Mouse (Mus musculus) liver, embryonic 15.5 days (tissue): Measurements from ENCODE around the gene Vat1. TPM values are rescaled to one million over a fixed set of nuclear protein-coding genes. Genes with fewer than 3 reads are reported as not detected.
"Not testable (repeated sequence)": the region's sequence is repeated elsewhere in the genome, so short reads cannot be mapped to it uniquely, and the experiment has no call there.

Experiments
- ATAC-seq: fragments of 200-750 bp; cut with Nextera tagmentation; 2 replicates; pipeline ENCODE4 v1.8.0; 2017; ENCODE audit warnings: moderate number of reproducible peaks, mild to moderate bottlenecking, moderate library complexity; ENCODE audit not compliant: insufficient read depth
- H3K27ac ChIP-seq: fragments of 300-500 bp; sonication (generic); replicated peaks from 2 replicates; pipeline ENCODE4 v1.5.1; 2015; ENCODE audit warnings: mild to moderate bottlenecking, inconsistent platforms
- H3K27me3 ChIP-seq: fragments of 300-500 bp; sonication (generic); 2 replicates; pipeline ENCODE4 v1.6.1; 2015; ENCODE audit warnings: mild to moderate bottlenecking, inconsistent platforms
- H3K36me3 ChIP-seq: fragments of 300-500 bp; sonication (generic); replicated peaks from 2 replicates; pipeline ENCODE4 v1.6.1; 2015; ENCODE audit warnings: moderate library complexity, mild to moderate bottlenecking, inconsistent platforms
- H3K4me1 ChIP-seq: fragments of 300-500 bp; sonication (generic); replicated peaks from 2 replicates; pipeline ENCODE4 v1.6.1; 2015; ENCODE audit warnings: inconsistent platforms
- H3K4me2 ChIP-seq: fragments of 300-500 bp; sonication (generic); 2 replicates; pipeline ENCODE4 v1.6.1; 2015; ENCODE audit warnings: moderate library complexity, mild to moderate bottlenecking, inconsistent platforms
- H3K4me3 ChIP-seq: fragments of 300-500 bp; sonication (generic); replicated peaks from 2 replicates; pipeline ENCODE4 v1.5.1; 2015; ENCODE audit warnings: mild to moderate bottlenecking, inconsistent platforms
- H3K9ac ChIP-seq: fragments of 300-500 bp; sonication (generic); 2 replicates; pipeline ENCODE4 v1.6.1; 2015; ENCODE audit warnings: moderate library complexity, mild to moderate bottlenecking, inconsistent platforms
- H3K9me3 ChIP-seq: fragments of 300-500 bp; sonication (generic); replicated peaks from 2 replicates; pipeline ENCODE4 v1.6.1; 2016; ENCODE audit warnings: inconsistent platforms
- WGBS: fragments of 180-500 bp; shearing (Covaris S2); methylation state at CpG from one replicate; pipeline ENCODE4 v1.1.7; 2015; ENCODE audit warnings: mixed read lengths; ENCODE audit not compliant: insufficient replicate concordance; 5-methylcytosine and 5-hydroxymethylcytosine counted together
- polyA plus RNA-seq: library from polyadenylated mRNA; unstranded; fragments of >200 nt; fragmentation: Nextera tagmentation; extraction: Ambion mirVana; gene quantifications from 2 replicates; pipeline ENCODE4 v1.2.1, GENCODE M21; 2015

Gene Vat1
- polyA plus RNA-seq, 1 experiment from 2014 or later = 10.0 TPM

DNA sequence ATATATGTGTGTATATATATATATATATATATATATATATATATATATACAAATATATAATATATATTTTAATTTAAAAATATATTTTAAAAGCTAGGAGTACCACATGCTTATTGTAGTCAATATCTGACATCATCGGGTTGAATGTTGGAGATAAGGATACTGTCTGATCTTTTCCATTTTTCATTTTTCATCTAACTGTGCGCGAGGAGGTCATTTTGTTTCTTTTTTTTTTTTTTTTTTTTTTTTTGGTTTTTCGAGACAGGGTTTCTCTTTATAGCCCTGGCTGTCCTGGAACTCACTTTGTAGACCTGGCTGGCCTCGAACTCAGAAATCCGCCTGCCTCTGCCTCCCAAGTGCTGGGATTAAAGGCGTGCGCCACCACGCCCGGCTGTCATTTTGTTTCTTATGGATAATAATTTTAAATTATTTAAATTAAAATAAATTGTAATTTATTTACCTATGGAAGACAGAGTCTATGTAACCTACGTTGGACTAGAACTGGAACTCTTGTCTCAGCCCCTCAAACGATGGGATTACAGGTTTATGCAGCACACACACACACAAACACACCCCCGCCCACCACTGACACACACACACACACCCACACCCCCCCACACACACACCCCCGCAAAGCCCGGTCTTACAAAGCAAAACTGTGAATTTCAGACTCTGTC, 24.4 kb downstream of the Vat1 start:
- not testable (repeated sequence) for H3K27me3 ChIP-seq, H3K9me3 ChIP-seq, ATAC-seq
- Histone ChIP-seq H3K9ac (peak overlapping the region; percentile 48; the same call in 1 of the 2 replicates), H3K4me2 (peak overlapping the region; percentile 80), H3K4me3 (peak overlapping the region; percentile 81), H3K36me3 (peaks cover 33% of the 10 kb centered on the region), H3K4me1 (peaks cover 25% of the 10 kb centered on the region), H3K27ac (peak overlapping the region; percentile 83)
- WGBS = 19% methylated on average over 15 of the region's 15 CpGs

- H3K4me3 ChIP-seq, H3K9me3 ChIP-seq, H3K9ac ChIP-seq, H3K27ac ChIP-seq, H3K27me3 ChIP-seq, H3K4me2 ChIP-seq, ATAC-seq: not testable (repeated sequence)
- Histone ChIP-seq H3K4me1 (peaks cover 11% of the 10 kb centered on the region), H3K36me3 (peaks cover 23% of the 10 kb centered on the region)
- 49% methylated on average over 3 of the region's 3 CpGs for WGBS
Observed at GRCm38 (mm10) chr11:101438006-101438405, 28.0 kb downstream of the Vat1 start.

DNA sequence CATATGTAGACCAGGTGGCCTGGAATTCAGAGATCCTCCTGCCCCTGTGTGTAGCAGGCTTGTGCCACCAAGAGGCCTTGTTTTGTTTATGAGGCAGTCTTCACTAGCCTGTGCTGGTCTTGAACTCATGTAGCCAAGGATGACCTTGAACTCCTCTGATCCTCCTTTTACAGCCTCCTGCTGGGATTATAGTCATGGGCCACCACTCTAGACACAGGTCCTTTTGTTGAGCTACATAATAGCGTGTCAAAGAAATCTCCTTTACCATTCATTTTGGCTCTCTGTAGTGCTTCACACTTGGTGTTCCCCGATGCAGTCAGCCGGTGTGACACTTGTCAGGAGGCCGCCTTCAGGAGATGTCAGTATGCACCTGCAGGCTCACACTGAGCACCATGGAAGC, 29.1 kb downstream of the Vat1 start:
- no peak for ATAC-seq

GRCm38 (mm10) chr11:101435831-101436230, 30.2 kb downstream of the Vat1 start:
- Histone ChIP-seq H3K27ac (no peak overlapping the region), H3K27me3 (no peaks in the 10 kb centered on the region), H3K4me3 (no peak overlapping the region), H3K36me3 (peaks cover 40% of the 10 kb centered on the region), H3K9ac (no peak overlapping the region), H3K4me1 (0 out of 2 replicates have a peak, but pooled peaks cover 8% of the 10 kb centered on the region), H3K4me2 (no peak overlapping the region), H3K9me3 (no peaks in the 10 kb centered on the region)
- no peak for ATAC-seq
- WGBS = 27% methylated on average over 4 of the region's 4 CpGs

More for the DNA sequence above, 29.1 kb downstream of the Vat1 start:
- Histone ChIP-seq H3K36me3 (peaks cover 29% of the 10 kb centered on the region), H3K4me1 (0 out of 2 replicates have a peak, but pooled peaks cover 8% of the 10 kb centered on the region), H3K27me3 (no peaks in the 10 kb centered on the region), H3K4me3 (no peak overlapping the region), H3K9me3 (no peaks in the 10 kb centered on the region), H3K4me2 (no peak overlapping the region), H3K27ac (no peak overlapping the region), H3K9ac (no peak overlapping the region)
- WGBS = 81% methylated on average over 4 of the region's 4 CpGs

GRCm38 (mm10) chr11:101433396-101433795, 32.6 kb downstream of the Vat1 start:
- H3K27me3 ChIP-seq = no peaks in the 10 kb centered on the region
- no peak for ATAC-seq
- no peak overlapping the region for H3K4me3 ChIP-seq
- H3K9ac ChIP-seq = no peak overlapping the region
- H3K36me3 ChIP-seq = peaks cover 57% of the 10 kb centered on the region
- H3K27ac ChIP-seq = no peak overlapping the region
- H3K9me3 ChIP-seq = no peaks in the 10 kb centered on the region
- 84% methylated on average over 13 of the region's 13 CpGs for WGBS
- H3K4me1 ChIP-seq = 0 out of 2 replicates have a peak, but pooled peaks cover 8% of the 10 kb centered on the region
- H3K4me2 ChIP-seq = no peak overlapping the region

GRCm38 (mm10) chr11:101431327-101431726, 34.7 kb downstream of the Vat1 start:
- no peak for ATAC-seq
- WGBS = 79% methylated on average over 9 of the region's 9 CpGs
- no peak overlapping the region for H3K9ac ChIP-seq
- H3K36me3 ChIP-seq = peaks cover 57% of the 10 kb centered on the region
- H3K27me3 ChIP-seq = no peaks in the 10 kb centered on the region
- H3K4me2 ChIP-seq = no peak overlapping the region
- H3K4me1 ChIP-seq = peaks cover 16% of the 10 kb centered on the region
- no peak overlapping the region for H3K27ac ChIP-seq
- no peak overlapping the region for H3K4me3 ChIP-seq
- no peaks in the 10 kb centered on the region for H3K9me3 ChIP-seq

DNA sequence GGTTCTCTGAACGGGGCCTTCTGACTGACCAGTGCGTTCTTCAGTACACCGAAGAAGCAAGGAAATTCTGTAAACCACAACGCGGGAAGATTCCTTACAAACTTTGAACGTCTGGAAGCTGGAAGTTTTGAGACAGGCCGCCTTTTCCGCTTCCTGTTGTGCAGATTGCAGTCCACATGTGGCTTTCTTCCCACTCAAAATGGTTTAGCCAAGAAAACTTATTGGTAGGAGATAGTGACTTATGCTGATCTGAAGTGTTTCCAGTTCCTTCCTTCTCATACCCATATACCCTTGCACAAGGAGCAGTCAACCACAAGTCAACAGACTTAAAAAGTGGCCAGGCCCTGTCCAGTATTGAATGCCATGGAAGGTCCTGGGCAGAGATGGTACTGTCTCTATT, 39.9 kb downstream of the Vat1 start:
- Histone ChIP-seq H3K4me3 (peak overlapping the region; percentile 94), H3K9me3 (no peaks in the 10 kb centered on the region), H3K27me3 (no peaks in the 10 kb centered on the region), H3K36me3 (peaks cover 20% of the 10 kb centered on the region), H3K4me2 (peak overlapping the region; percentile 97), H3K4me1 (peaks cover 34% of the 10 kb centered on the region), H3K27ac (no peak overlapping the region), H3K9ac (peak overlapping the region; percentile 80; the same call in 1 of the 2 replicates)
- ATAC-seq = no peak
- WGBS = 43% methylated on average over 8 of the region's 8 CpGs

GRCm38 (mm10) chr11:101424925-101425813, 40.9 kb downstream of the Vat1 start, which contains the start of the genes Rundc1 and Ptges3l:
Gene Rundc1 (plus strand): TSS chr11:101425085.
Gene Ptges3l (minus strand): TSS chr11:101425333.
- H3K4me3 ChIP-seq = peak within 1 kb of the TSS; percentile 94
- peak; percentile 88 for ATAC-seq
- H3K36me3 ChIP-seq = peaks cover 10% of the 10 kb centered on the region
- no peaks in the 10 kb centered on the region for H3K27me3 ChIP-seq
- no peaks in the 10 kb centered on the region for H3K9me3 ChIP-seq
- H3K27ac ChIP-seq = peak within 1 kb of the TSS; percentile 80
- peaks cover 34% of the 10 kb centered on the region for H3K4me1 ChIP-seq
- under 1% methylated on average over 81 of the region's 81 CpGs for WGBS
- peak within 1 kb of the TSS; percentile 80 for H3K9ac ChIP-seq
- H3K4me2 ChIP-seq = peak within 1 kb of the TSS; percentile 97

- no peak for ATAC-seq
- H3K27ac ChIP-seq = peak within 1 kb of the TSS; percentile 80
- peak within 1 kb of the TSS; percentile 97 for H3K4me2 ChIP-seq
- 9% methylated on average over 23 of the region's 23 CpGs for WGBS
- peak within 1 kb of the TSS; percentile 80 for H3K9ac ChIP-seq
- H3K27me3 ChIP-seq = no peaks in the 10 kb centered on the region
- no peaks in the 10 kb centered on the region for H3K9me3 ChIP-seq
- H3K36me3 ChIP-seq = peaks cover under 1% of the 10 kb centered on the region; the same call in 1 of the 2 replicates
- H3K4me1 ChIP-seq = peaks cover 39% of the 10 kb centered on the region
- peak within 1 kb of the TSS; percentile 94 for H3K4me3 ChIP-seq
Observed at GRCm38 (mm10) chr11:101424105-101424851, 41.8 kb downstream of the Vat1 start, which contains the start of gene Gm27029. Gene Gm27029 (minus strand): TSS chr11:101424796.

DNA sequence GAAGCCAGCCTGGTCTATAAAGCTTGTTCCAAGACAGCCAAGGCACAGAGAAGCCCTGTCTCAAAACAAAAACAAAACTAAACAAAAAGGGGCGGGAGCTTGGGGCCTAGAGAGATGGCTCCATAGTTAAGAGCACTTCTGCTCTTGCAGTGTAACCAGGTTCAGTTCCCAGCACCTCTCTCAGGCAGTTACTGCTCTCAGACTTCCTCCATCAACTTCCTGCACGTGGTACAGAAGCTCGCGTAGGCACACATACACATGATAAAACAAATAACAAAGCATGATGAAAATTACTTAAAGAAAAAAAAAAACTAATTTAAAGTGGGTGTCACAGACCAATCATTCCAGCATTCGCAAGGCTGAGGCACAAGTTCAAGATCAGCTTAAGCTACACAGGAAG, 45.9 kb downstream of the Vat1 start:
- no peaks in the 10 kb centered on the region for H3K36me3 ChIP-seq
- no peak for ATAC-seq

More for the DNA sequence above, 45.9 kb downstream of the Vat1 start:
- H3K27ac ChIP-seq = no peak overlapping the region
- no peak overlapping the region for H3K9ac ChIP-seq
- H3K4me2 ChIP-seq = no peak overlapping the region
- H3K4me3 ChIP-seq = no peak overlapping the region
- no peaks in the 10 kb centered on the region for H3K27me3 ChIP-seq
- no peaks in the 10 kb centered on the region for H3K9me3 ChIP-seq
- 66% methylated on average over 5 of the region's 5 CpGs for WGBS
- H3K4me1 ChIP-seq = peaks cover 34% of the 10 kb centered on the region
